Mouse (Mus musculus): ENCODE data around the gene Sez6l2.

DNA sequence TGATC, 65.9 kb downstream of the Sez6l2 start, which contains the start of gene Pagr1b:
- TF ChIP-seq CTCF (IDR thresholded peaks at IDR 0.05; ENCODE audit: low read depth) (no peak), EP300 (IDR thresholded peaks at IDR 0.05; ENCODE audit: low read depth) (no peak)

Measured in liver, postnatal 0 days (tissue).